Mouse (Mus musculus) heart, adult 2 months (tissue): ENCODE data around the gene Ap2m1. TPM values are rescaled to one million over a fixed set of nuclear protein-coding genes. Genes with fewer than 3 reads are reported as not detected.

Experiments
- DNase-seq, 2 experiments: peaks; one replicate each; pipeline ENCODE4 v3.0.0; 2021
- H3K27ac ChIP-seq: fragments of 200-600 bp; 2 replicates; pipeline ENCODE4 v1.8.1; 2022
- H3K27me3 ChIP-seq: fragments of 200-500 bp; 2 replicates; pipeline ENCODE4 v1.6.1; 2012; ENCODE audit warnings: mild to moderate bottlenecking, low read length, inconsistent platforms, mixed read lengths; ENCODE audit not compliant: control insufficient read depth, insufficient read depth
- H3K36me3 ChIP-seq: fragments of 200-500 bp; 2 replicates; pipeline ENCODE4 v1.6.1; 2012; ENCODE audit warnings: low read length, inconsistent platforms; ENCODE audit not compliant: control insufficient read depth, insufficient read depth
- H3K4me1 ChIP-seq: fragments of 200-500 bp; 2 replicates; pipeline ENCODE4 v1.6.1; 2011; ENCODE audit warnings: low read length; ENCODE audit not compliant: control insufficient read depth, insufficient read depth
- H3K4me3 ChIP-seq: fragments of 200-600 bp; 2 replicates; pipeline ENCODE4 v1.8.1; 2022
- H3K79me2 ChIP-seq: fragments of 200-500 bp; replicated peaks from 2 replicates; pipeline ENCODE4 v1.6.1; 2012; ENCODE audit warnings: mild to moderate bottlenecking, inconsistent platforms, low read length, moderate library complexity, mixed read lengths; ENCODE audit not compliant: control insufficient read depth, insufficient read depth
- H3K9ac ChIP-seq: fragments of 200-500 bp; 2 replicates; pipeline ENCODE4 v1.6.1; 2012; ENCODE audit warnings: low read depth, mild to moderate bottlenecking, control low read depth, inconsistent platforms, low read length, mixed read lengths
- CTCF ChIP-seq: fragments of 200-600 bp; IDR thresholded peaks from 2 replicates; pipeline ENCODE4 v1.8.1; 2022; ENCODE audit warnings: antibody characterized with exemption, mild to moderate bottlenecking, moderate library complexity
- EP300 ChIP-seq: fragments of 200-500 bp; IDR thresholded peaks from 2 replicates; pipeline ENCODE4 v1.6.1; 2011; ENCODE audit warnings: low read depth, low read length, control low read depth; ENCODE audit not compliant: insufficient read depth
- POLR2A ChIP-seq: fragments of 200-500 bp; IDR thresholded peaks from 2 replicates; pipeline ENCODE4 v1.6.1; 2011; ENCODE audit warnings: mild to moderate bottlenecking, low read depth, low read length, control low read depth; ENCODE audit not compliant: insufficient read depth
- WGBS: fragments of 180-500 bp; shearing (Covaris S2); methylation state at CpG from one replicate; pipeline ENCODE4 v1.1.7; 2018; 5-methylcytosine and 5-hydroxymethylcytosine counted together
- intact Hi-C: fragments of 180-260 bp; cut with DNase I; formaldehyde crosslinking; loops from one replicate; pipeline ENCODE4 v1.15.1; 2025
- polyA plus RNA-seq: library from polyadenylated mRNA; depleted of rRNA; stranded (reverse); fragments of >200 nt; gene quantifications from 2 replicates; pipeline ENCODE4 v1.2.3, GENCODE M21; 2012; rRNA removed
- total RNA-seq, 2 experiments: library from RNA; stranded (reverse); gene quantifications; 2 replicates each; pipeline ENCODE4 v1.2.3; 2021

Gene Ap2m1
- total and polyA plus RNA-seq, 3 experiments = 195 to 307 (median 211) TPM

DNA sequence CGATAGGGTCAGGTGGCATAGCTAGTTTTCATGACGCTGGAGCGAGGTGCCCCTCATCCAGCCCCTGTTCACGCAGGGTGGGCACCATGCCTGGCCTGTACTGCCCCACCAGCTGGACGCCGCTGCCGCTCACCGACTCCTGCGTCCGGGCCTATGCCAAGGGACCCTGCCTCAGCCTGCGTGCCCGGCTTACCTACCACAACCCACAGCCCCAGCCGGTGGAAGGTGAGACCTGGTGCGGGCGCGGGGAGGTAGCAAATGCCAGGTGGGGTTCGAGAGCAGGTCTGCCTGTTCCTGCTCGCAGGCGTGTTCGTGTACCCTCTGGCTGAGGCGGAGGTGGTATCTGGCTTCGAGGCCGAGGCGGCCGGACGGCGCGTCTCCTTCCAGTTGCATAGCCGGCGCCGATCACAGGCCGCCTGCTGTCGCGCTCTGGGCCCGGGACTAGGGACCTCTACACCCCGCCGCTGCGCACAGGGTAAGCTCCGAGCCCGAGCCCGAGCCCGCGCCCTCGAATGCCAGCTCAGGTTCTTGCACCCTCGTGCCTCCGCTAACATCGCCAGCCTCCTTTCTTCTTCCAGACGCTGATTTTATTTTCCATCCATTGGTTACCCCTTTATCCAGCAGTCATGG is 55.9 kb downstream of the Ap2m1 start:
- Histone ChIP-seq H3K36me3 (no peaks in the 10 kb centered on the region), H3K4me3 (no peak overlapping the region), H3K4me1 (no peaks in the 10 kb centered on the region), H3K27me3 (peaks cover 22% of the 10 kb centered on the region), H3K9ac (no peak overlapping the region), H3K27ac (no peak overlapping the region), H3K79me2 (no peaks in the 10 kb centered on the region)
- DNase-seq = no peak
- TF ChIP-seq CTCF (no peak), POLR2A (no peak), EP300 (no peak)
- intact Hi-C loops = no loop called here
- 5% methylated on average over 48 of the region's 48 CpGs for whole genome bisulfite sequencing

Other genes with a start within 250 kb of the Ap2m1 start
- gene Parl, start 233.1 kb upstream of the Ap2m1 start, total RNA-seq = 10 to 100 TPM; 86.6 to 91.0 TPM
- gene Parl, start 233.1 kb upstream of the Ap2m1 start, polyA plus RNA-seq = 48.7 and 69.0 TPM in 2 replicates
- gene Cyp2ab1, start 210.1 kb upstream of the Ap2m1 start, total RNA-seq = 1 to 10 TPM in 1 of 2 experiments, under 1 TPM in 1; 0.68 to 1.0 TPM
- gene Cyp2ab1, start 210.1 kb upstream of the Ap2m1 start, polyA plus RNA-seq = 0.32 and 0.90 TPM in 2 replicates
- 10 to 100 TPM; 22.6 to 25.6 TPM for gene Abcc5, start 109.1 kb upstream of the Ap2m1 start, total RNA-seq
- gene Abcc5, start 109.1 kb upstream of the Ap2m1 start, polyA plus RNA-seq = 61.4 and 95.6 TPM in 2 replicates
- 10 to 100 TPM; 49.9 to 60.1 TPM for gene Eif2b5, start 36.7 kb upstream of the Ap2m1 start, total RNA-seq
- gene Eif2b5, start 36.7 kb upstream of the Ap2m1 start, polyA plus RNA-seq = 26.0 and 40.5 TPM in 2 replicates
- 10 to 100 TPM; 46.0 to 49.7 TPM for gene Dvl3, start 18.5 kb upstream of the Ap2m1 start, total RNA-seq
- gene Dvl3, start 18.5 kb upstream of the Ap2m1 start, polyA plus RNA-seq = 28.7 and 32.9 TPM in 2 replicates
- 10 to 100 TPM; 72.9 to 74.4 TPM for gene Abcf3, start 13.1 kb downstream of the Ap2m1 start, total RNA-seq
- 36.0 and 52.5 TPM in 2 replicates for gene Abcf3, start 13.1 kb downstream of the Ap2m1 start, polyA plus RNA-seq
- under 1 TPM in 1 of 2 experiments, not detected in 1; 0.18 TPM for gene Vwa5b2, start 54.0 kb downstream of the Ap2m1 start, total RNA-seq
- gene Vwa5b2, start 54.0 kb downstream of the Ap2m1 start, polyA plus RNA-seq = 0.06 TPM in 1 of 2 replicates, not detected in the other
- gene Eef1akmt4, start 76.1 kb downstream of the Ap2m1 start, total RNA-seq = 1 to 10 TPM; 5.7 to 7.7 TPM
- 9.1 and 12.8 TPM in 2 replicates for gene Eef1akmt4, start 76.1 kb downstream of the Ap2m1 start, polyA plus RNA-seq
- gene Gm49333, start 76.1 kb downstream of the Ap2m1 start, total RNA-seq = under 1 TPM in 1 of 2 experiments, not detected in 1; 0.43 TPM
- 0.10 and 0.61 TPM in 2 replicates for gene Gm49333, start 76.1 kb downstream of the Ap2m1 start, polyA plus RNA-seq
- 10 to 100 TPM in 1 of 2 experiments, 1 to 10 TPM in 1; 9.9 to 10.4 TPM for gene Alg3, start 76.3 kb downstream of the Ap2m1 start, total RNA-seq
- gene Alg3, start 76.3 kb downstream of the Ap2m1 start, polyA plus RNA-seq = 19.2 and 19.5 TPM in 2 replicates
- 1 to 10 TPM; 1.2 to 1.4 TPM for gene Camk2n2, start 85.8 kb downstream of the Ap2m1 start, total RNA-seq
- gene Camk2n2, start 85.8 kb downstream of the Ap2m1 start, polyA plus RNA-seq = 1.2 and 1.4 TPM in 2 replicates
- under 1 TPM; 0.42 to 0.66 TPM for gene Ece2, start 94.3 kb downstream of the Ap2m1 start, total RNA-seq
- 0.68 and 0.97 TPM in 2 replicates for gene Ece2, start 94.3 kb downstream of the Ap2m1 start, polyA plus RNA-seq
- gene Psmd2, start 116.2 kb downstream of the Ap2m1 start, total RNA-seq = 100 to 1,000 TPM; 180 to 212 TPM
- 96.9 and 178 TPM in 2 replicates for gene Psmd2, start 116.2 kb downstream of the Ap2m1 start, polyA plus RNA-seq
- gene Eif4g1, start 132.8 kb downstream of the Ap2m1 start, total RNA-seq = 100 to 1,000 TPM; 344 to 420 TPM
- gene Eif4g1, start 132.8 kb downstream of the Ap2m1 start, polyA plus RNA-seq = 343 and 423 TPM in 2 replicates
- gene Fam131a, start 157.8 kb downstream of the Ap2m1 start, total RNA-seq = 10 to 100 TPM; 22.2 to 24.6 TPM
- gene Fam131a, start 157.8 kb downstream of the Ap2m1 start, polyA plus RNA-seq = 31.3 and 40.5 TPM in 2 replicates
- gene Polr2h, start 182.2 kb downstream of the Ap2m1 start, total RNA-seq = 1 to 10 TPM; 9.0 TPM
- gene Polr2h, start 182.2 kb downstream of the Ap2m1 start, polyA plus RNA-seq = 11.8 and 12.6 TPM in 2 replicates
- 1 to 10 TPM; 1.3 to 1.8 TPM for gene Clcn2, start 182.3 kb downstream of the Ap2m1 start, total RNA-seq
- 5.9 and 8.0 TPM in 2 replicates for gene Clcn2, start 182.3 kb downstream of the Ap2m1 start, polyA plus RNA-seq
- gene Chrd, start 197.6 kb downstream of the Ap2m1 start, total RNA-seq = 1 to 10 TPM; 2.0 to 2.2 TPM
- 3.6 and 4.8 TPM in 2 replicates for gene Chrd, start 197.6 kb downstream of the Ap2m1 start, polyA plus RNA-seq
- under 1 TPM in 1 of 2 experiments, not detected in 1; 0.18 TPM for gene Thpo, start 199.0 kb downstream of the Ap2m1 start, total RNA-seq
- gene Thpo, start 199.0 kb downstream of the Ap2m1 start, polyA plus RNA-seq = 0.41 and 0.84 TPM in 2 replicates